Mouse (Mus musculus): Measurements from ENCODE around the gene Prkca. TPM values are rescaled to one million over a fixed set of nuclear protein-coding genes. Genes with fewer than 3 reads are reported as not detected.

Prkca gene
- total RNA-seq, 2 experiments from 2014 or later: 35.5 to 36.3 TPM

DNA sequence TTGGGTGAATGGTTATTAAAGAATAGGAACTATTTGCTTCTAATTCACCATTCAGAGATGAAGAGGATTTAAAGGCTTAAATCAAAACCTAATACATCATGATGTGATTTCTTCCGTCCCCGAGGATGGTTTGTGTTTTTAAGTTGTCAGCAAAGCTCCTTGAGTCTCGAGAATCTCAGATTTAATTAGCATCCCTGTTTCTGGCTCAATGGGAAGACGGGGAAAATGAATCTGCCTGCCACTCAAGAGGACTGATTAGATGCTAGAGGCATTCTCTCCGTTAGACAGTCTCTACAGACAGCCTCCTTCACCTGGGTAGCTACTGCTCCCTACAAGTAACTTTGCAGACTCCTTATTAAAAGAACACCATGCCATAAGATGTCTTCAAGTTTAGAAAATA is 396.9 kb downstream of the Prkca start:
- no peak for DNase-seq

DNA sequence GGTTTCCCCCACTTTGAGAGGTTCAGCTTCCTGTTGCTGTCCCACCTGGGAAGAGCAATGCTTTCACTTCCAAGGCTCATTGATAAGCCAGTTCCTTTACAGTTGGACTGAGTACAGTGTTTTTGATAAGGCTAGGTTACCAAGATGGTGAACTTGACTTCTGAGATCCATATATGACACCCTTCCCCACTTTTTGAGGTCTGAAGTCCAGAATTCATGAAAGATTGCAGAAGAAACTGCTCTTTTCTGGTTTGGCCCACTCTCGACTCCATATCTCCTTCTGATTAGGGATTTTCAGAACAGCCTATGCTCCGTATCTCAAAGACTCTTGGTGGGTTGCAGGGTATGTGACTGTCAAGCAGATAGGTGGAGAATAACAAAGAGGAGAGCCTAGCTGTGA is 406.8 kb downstream of the Prkca start:
- no peak for DNase-seq

DNA sequence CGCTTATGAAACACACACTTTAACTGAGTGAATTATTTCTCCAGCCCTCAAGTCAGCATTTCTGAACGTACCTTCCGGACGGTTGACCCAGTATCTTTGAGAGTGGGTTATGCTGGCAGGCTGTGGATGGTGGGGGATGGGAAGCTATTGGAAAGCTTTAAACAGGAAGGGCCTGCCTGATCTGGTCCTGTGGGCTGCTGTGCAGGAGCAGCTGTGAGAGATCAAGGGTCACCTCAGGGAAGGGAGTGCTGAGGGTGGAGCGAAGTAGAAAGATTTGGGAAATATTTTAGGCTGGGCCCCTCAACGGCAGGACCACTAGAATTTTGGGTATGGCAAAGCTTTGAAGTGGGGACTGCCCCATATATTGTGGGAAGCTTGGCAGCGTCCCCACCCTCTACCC is 412.0 kb downstream of the Prkca start:
- DNase-seq: no peak

DNA sequence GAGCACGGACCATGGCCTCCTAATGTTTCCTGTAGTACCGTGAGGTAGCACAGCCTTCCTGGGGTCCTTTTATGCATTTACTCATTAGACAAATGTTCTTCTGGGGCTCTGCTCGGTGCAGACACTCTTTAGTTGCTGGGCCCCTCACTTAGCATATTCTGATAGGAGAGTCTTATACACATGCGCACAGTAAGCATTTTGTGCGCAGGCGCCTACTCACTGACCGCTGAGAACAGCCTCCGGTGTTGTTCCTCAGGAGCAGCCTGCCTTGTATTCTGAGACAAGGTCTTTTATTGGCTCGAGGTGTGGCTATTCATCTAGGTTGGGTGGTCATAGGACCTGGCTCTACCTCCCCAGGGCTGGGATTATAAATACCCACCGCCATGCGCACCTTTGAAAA is 412.4 kb downstream of the Prkca start:
- DNase-seq: no peak

DNA sequence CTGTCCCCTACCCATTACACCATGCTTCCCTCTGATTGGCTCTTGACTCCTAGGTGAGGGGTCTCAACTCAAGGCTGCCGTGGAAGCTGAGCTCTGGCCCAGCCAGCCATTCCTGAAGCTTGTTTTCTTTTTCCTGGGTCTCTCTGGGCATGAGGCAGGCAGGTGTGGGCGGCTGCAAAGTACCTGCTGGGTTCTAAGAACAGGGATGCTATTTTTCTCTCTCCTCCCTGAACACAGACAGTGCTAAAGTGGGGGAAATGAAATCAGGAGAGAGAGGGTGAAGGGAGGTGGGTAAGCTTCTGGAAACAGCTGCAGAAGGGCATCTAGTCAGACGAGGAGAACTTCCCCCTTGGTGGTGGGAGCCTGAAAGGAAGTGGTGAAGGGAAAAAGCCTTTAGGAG is 414.0 kb downstream of the Prkca start:
- no peak for DNase-seq

DNA sequence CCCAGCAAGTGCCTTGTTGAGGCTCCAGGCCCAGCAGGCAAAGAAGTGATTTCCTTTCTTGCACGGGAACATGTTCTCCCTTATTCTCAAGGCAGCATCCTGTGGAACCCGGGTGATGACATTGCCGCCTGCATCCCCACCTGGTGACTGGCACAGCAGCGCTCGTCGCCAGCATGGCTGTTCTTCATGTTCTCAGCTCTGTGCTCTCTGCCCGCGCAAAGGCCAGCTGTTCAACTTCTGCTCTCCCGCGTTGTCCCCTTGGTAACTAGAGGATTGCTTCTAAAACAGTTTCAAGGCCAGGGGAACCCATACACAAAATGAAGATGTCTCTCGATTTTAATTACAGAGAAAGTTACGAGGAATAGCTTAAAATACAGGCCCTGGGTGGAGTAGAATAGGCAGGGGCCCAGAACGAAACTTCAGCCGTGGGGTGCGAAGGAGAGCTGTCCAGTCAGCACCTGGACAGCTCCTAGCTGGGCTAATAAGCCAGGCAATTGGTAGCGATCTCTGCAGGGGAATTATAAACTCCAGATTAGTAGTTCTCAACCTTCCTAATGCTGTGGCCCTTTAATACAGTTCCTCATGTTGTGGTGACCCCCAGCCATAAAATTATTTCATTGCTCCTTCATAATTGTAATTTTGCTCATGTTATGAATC is 423.7 kb downstream of the Prkca start:
- DNase-seq: peak in 1 of 2 experiments; percentile 13

DNA sequence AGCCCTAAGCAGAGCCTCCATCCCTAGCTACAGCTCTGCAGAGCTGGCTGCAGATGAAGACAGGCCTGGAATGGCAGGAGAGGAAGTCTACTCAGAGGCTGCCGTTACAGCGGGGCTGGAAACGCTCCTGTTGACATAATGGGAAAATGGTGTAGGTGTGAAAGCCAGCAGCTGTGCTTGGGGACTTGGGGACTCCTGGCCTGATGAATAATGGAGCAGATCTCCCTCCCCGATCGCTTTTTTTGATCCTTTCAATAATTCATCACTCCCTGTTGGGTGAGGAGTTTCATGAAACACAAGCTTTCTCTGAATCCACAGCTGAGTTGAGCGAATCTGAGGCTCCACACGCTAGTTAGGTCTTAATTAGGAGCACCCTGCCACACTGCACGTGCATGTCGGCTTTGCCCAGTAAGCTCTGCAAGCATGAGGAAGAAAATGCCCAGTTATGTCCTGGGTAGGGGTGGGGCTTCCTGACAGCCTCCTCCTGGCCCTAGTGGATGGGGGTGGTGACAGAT is 425.9 kb downstream of the Prkca start:
- no peak for DNase-seq

DNA sequence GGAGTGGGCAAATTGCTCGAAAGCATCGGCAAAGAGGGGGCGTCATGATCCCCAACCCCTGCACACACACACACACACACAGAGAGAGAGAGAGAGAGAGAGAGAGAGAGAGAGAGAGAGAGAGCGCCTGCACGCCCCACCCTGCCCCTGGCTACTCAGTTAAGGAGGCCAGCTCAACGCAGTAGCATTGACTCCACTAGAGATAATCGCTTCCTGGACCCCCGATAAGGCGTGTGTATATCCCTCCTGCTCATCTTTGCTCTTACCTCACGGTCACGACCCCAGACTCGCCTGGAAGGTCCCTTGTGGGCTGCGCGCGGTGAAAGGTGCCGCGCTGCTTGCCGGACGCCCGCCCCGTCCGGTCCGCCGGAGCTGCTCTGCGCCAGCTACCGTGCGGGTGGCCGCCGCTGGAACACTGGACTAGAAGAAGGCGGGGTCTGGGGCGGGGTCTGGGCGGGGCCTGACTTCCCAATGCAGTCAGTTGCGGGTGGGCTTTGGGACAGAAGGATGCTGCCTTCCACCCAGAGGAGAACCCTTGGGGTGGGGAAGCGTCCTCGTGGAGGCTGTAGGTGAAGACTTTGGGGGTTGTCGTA is 429.0 kb downstream of the Prkca start, which contains the start of gene Cacng5:
TSS of gene Cacng5 (minus strand) at position 422 of the 593 bp plus-strand sequence.
- DNase-seq: no peak

DNA sequence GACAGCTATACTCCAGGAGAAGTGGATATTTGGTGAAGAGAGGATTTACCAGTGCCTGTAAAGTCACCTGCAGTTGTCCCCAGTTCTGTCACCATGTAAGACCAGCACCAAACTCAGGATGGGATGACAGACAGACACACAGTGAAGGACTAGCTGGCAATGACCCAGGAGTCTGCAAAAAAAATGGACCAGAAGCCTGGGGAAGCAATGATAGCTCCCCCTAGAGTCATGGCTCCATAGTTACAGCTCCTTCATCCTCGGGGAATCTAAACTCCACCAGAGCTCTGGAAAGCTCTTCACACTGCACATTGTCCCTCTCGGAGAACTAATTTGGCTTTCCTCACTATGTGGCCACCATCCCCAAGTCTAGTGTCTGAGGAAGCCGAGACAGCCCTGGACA is 430.4 kb downstream of the Prkca start:
- no peak for DNase-seq

DNA sequence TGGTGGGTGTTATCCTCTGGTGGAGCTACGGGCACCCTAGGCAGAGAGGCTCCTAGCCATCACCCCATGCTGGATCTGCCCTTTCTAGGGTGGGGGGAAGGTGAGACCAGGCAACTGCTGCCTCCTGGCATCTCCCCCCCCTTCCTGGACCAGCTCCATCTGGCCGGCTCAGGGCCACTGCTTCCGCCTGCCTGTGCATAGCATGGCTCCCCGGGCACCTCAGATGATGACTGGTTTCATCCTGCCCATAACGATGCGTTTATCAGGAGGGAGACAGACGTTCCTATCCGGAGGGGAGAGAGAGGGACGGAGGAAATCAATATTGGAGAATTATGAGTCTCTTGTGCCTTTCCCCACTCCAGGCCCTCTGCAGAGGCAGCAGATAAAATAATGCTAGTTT is 438.4 kb downstream of the Prkca start:
- no peak for DNase-seq

DNA sequence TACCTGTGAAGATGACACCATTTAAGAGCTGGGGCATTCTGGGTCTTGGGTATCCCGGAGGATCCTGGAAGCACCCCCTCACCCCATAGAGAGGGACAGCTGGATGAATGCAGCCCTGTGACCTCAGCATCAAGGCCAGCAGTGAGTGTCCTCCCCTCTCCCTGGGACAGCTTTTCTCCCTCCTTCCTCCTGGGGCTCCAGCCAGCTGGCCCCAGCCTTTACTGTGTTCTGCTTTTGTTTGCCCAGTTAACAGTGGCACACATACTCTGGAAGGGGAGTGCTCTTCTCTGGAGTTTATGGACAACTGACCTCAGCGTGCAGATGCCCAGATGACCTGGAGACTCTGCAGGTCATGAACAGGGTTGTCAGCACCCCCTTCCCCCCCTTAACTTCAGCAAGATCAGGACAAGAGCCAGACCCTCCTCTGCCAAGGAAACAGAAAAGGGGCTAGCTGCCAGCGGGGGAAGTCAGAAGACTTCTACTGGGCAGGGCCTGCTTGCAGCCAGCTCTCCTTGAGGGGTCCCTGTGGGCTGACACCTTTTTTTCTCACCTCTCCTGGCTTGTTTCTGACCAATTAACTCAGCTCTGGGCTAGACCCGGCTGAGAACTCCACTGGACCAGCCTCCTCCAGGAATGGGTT is 439.6 kb downstream of the Prkca start:
- DNase-seq: peak; percentile 44 to 62

DNA sequence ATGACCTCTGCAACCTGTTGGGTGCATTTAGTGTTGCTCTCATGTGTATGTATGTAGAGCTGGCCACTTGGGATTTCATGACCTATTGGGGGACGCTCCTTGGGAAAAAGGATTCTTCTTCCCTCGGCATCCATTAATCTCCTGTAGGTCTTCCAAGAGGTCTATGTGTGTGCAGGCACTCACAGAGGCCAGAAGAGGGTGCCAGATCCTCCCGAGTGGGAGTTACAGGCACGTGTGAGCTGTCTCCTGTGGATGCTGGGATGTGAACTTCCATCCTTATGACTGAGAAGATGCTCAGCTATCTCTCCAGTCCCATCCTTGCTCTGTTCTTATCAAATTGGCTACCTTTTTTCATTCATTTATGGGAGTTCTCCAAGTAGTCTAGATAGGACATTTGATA is 443.3 kb downstream of the Prkca start:
- no peak for DNase-seq

DNA sequence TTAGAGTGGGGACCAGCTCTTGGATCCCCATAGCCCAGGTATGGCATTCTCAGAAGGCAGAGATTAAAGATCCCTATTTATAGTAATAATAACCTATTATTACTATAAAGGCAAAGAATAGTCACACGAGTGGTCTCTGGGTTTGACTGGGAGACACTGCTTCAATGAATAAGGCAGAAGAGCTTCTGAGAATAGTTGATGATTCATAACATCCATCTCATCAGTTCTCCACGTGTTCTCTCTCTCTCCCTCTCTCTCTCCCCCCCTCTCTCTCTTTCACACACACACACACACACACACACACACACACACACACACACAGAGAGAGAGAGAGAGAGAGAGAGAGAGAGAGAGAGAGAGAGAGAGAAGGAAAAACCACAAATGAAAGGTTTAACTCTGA is 445.0 kb downstream of the Prkca start:
- no peak for DNase-seq

DNA sequence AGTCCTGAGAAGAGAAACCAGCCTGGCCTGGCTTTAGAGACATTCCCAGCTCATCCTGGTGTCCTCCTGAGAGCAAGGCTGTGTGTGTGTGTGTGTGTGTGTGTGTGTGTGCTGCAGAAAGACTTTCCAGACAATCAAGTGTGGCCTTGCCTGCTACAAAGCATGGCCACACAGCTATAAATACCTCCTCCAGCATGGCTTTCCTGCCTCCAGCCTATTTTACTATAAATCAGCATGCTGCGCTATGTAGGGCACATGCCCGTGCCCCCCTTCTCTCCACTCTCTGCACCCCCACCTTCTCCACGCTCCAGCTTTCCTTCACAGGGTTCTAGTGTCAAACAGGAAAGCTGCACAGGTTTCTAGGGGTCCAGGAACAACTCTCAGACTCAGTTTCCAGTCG is 448.1 kb downstream of the Prkca start:
- DNase-seq: no peak

DNA sequence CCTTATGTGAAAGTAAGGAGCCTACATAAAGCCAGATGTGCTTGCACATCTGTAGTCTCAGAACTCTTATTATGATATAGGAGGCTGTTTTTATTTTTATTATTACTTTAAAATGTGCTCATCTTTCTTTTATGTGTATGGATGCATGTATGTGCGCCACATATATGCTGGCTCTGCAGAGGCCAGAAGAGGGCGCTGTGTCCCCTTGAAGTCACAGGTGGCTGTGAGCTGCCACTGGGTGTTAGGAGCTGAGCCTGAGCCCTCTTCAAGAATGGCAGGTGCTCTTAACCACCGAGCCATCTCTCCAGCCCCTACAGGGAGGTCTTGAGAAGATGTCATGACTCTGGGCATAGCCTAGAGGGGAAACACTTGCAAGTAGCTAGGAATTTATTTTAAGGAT is 452.4 kb downstream of the Prkca start:
- no peak for DNase-seq

DNA sequence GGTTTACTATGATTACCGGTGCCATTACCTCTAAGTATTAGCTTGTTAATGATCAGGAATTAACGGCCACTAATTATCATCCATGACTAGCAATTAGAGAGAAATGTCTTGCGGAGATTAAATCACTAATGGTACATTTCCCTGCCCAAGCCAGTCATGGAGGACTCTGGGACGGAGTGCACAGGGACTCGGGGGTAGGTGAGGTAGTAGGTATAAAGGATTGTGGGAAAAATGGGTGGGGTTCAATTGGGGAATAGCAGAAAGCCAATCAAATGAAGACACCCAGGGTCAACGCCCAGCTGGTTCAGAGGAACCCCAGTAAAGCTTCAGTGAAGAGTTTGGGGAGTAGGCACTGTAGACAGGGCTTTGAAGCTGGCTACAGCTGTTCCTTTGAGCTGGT is 456.4 kb downstream of the Prkca start:
- no peak for DNase-seq

Small RNAs within 50 kb of the gene (microRNA-seq; reads per million reads assigned to microRNA genes)
- 0 reads per million in 2 experiments for gene Mir7223

Other genes with a start within 250 kb of the Prkca start
- gene Apoh, start 574 bp downstream of the Prkca start, total RNA-seq (2021): under 1 TPM in 1 of 2 experiments, not detected in 1; 0.22 TPM
- 10 to 100 TPM; 10.4 to 11.2 TPM for gene Cep112, start 81.3 kb upstream of the Prkca start, total RNA-seq (2021)